Mouse (Mus musculus) adrenal gland, adult 8-10 months (tissue): Measurements from ENCODE around the gene Prtn3. TPM values are rescaled to one million over a fixed set of nuclear protein-coding genes. Genes with fewer than 3 reads are reported as not detected.
A peak's percentile ranks its signal among the peaks of the same experiment; 100 is the strongest.

Experiments used
- DNase-seq: peaks from one replicate; pipeline ENCODE4 v3.0.0; 2022
- total RNA-seq, 4 experiments: library from RNA; stranded (reverse); gene quantifications; 2 replicates each; pipeline ENCODE4 v1.2.4; 2022

Gene Prtn3
- total RNA-seq, 4 experiments from 2014 or later = 0.35 TPM; not detected in 3

- DNase-seq = no peak
Measured at GRCm38 (mm10) chr10:79912412-79912811, 38.1 kb downstream of the Prtn3 start.

GRCm38 (mm10) chr10:79914131-79914947, 40.1 kb downstream of the Prtn3 start:
- no peak for DNase-seq

GRCm38 (mm10) chr10:79914948-79915596, 40.8 kb downstream of the Prtn3 start:
- no peak for DNase-seq

- no peak for DNase-seq
Measured at GRCm38 (mm10) chr10:79916081-79916480, 41.8 kb downstream of the Prtn3 start.

GRCm38 (mm10) chr10:79916808-79917531, 42.7 kb downstream of the Prtn3 start, which contains the start of gene Kiss1r:
Kiss1r (plus strand) TSS chr10:79916971.
- DNase-seq = peak; percentile 78

- no peak for DNase-seq
Measured at GRCm38 (mm10) chr10:79917532-79918100, 43.3 kb downstream of the Prtn3 start.

GRCm38 (mm10) chr10:79918231-79919078, 44.2 kb downstream of the Prtn3 start:
- no peak for DNase-seq

- DNase-seq = no peak
Measured at GRCm38 (mm10) chr10:79919251-79919849, 45.1 kb downstream of the Prtn3 start.

- DNase-seq = no peak
Measured at GRCm38 (mm10) chr10:79920056-79920890, 46.0 kb downstream of the Prtn3 start.

- DNase-seq = no peak
Measured at GRCm38 (mm10) chr10:79920958-79921535, 46.8 kb downstream of the Prtn3 start, which contains the start of gene R3hdm4. R3hdm4 (minus strand) TSS chr10:79921208.

GRCm38 (mm10) chr10:79921572-79921971, 47.3 kb downstream of the Prtn3 start:
- no peak for DNase-seq

- peak; percentile 85 for DNase-seq
Measured at GRCm38 (mm10) chr10:79924998-79925784, 50.9 kb downstream of the Prtn3 start.

GRCm38 (mm10) chr10:79925785-79926490, 51.7 kb downstream of the Prtn3 start:
- DNase-seq = no peak

GRCm38 (mm10) chr10:79926491-79927323, 52.4 kb downstream of the Prtn3 start, which contains the start of gene Arid3a:
Arid3a (plus strand) TSS chr10:79927043.
- DNase-seq = peak; percentile 80

GRCm38 (mm10) chr10:79927324-79928029, 53.2 kb downstream of the Prtn3 start:
- no peak for DNase-seq

- DNase-seq = no peak
Measured at GRCm38 (mm10) chr10:79928030-79928694, 53.9 kb downstream of the Prtn3 start.
